Mouse (Mus musculus): ENCODE measurements at regions not wholly inside any gene's neighbourhood (a gene's known extent, or its start where the extent isn't known, plus 50 kb on each side); places are given as distances from the start of the nearest gene placed in this dataset.

- Histone ChIP-seq H3K4me3 (ENCODE audit: control insufficient read depth in 1 of 2, insufficient read depth in 1 of 2, low read depth in 2 of 2, low read length in 2 of 2) (no peak overlapping the region), H3K27me3 (ENCODE audit: control insufficient read depth in 1 of 2, insufficient read depth in 2 of 2, low read length in 2 of 2) (no peaks in the 10 kb centered on the region), H3K27ac (ENCODE audit: control insufficient read depth, low read depth, low read length) (no peak overlapping the region), H3K36me3 (ENCODE audit: control insufficient read depth in 1 of 2, insufficient read depth in 2 of 2, low read length in 2 of 2) (no peaks in the 10 kb centered on the region), H3K9ac (ENCODE audit: control insufficient read depth, low read depth, low read length, poor library complexity, severe bottlenecking) (no peak overlapping the region), H3K9me3 (replicated peaks; ENCODE audit: insufficient read depth, low read length) (no peaks in the 10 kb centered on the region), H3K79me2 (ENCODE audit: control insufficient read depth, insufficient read depth, low read length, poor library complexity) (no peaks in the 10 kb centered on the region), H3K4me1 (ENCODE audit: control insufficient read depth in 1 of 2, insufficient read depth in 2 of 2, low read length in 2 of 2) (no peaks in the 10 kb centered on the region)
- TF ChIP-seq SIN3A (IDR thresholded peaks at IDR 0.05; ENCODE audit: low read length) (no peak), HCFC1 (IDR thresholded peaks at IDR 0.05; ENCODE audit: low read depth, low read length) (no peak), MXI1 (IDR thresholded peaks at IDR 0.05; ENCODE audit: low read depth, low read length) (no peak), MAFK (IDR thresholded peaks at IDR 0.05; ENCODE audit: borderline replicate concordance, low read depth, low read length) (no peak), E2F4 (IDR thresholded peaks at IDR 0.05; ENCODE audit: borderline replicate concordance, low read depth, low read length) (no peak), ZKSCAN1 (IDR thresholded peaks at IDR 0.05; ENCODE audit: low read depth, low read length) (no peak), ETS1 (IDR thresholded peaks at IDR 0.05; ENCODE audit: low read depth, low read length) (no peak), JUND (IDR thresholded peaks at IDR 0.05; ENCODE audit: low read depth, low read length) (no peak), USF2 (IDR thresholded peaks at IDR 0.05; ENCODE audit: borderline replicate concordance in 1 of 2, insufficient read depth in 1 of 2, low read depth in 1 of 2, low read length in 2 of 2) (no peak)
- no peak for DNase-seq (ENCODE audit: low read depth, low spot score)
These were observed 72.9 kb downstream of the Manea start for GRCm38 (mm10) chr4:26273754-26274153.

GRCm38 (mm10) chr4:26259230-26260029 lies 87.3 kb downstream of the Manea start:
- no peaks in the 10 kb centered on the region for H3K9me3 ChIP-seq (replicated peaks; ENCODE audit: insufficient read depth, low read length)
- no peaks in the 10 kb centered on the region for H3K27me3 ChIP-seq (ENCODE audit: control insufficient read depth in 1 of 2, insufficient read depth in 2 of 2, low read length in 2 of 2)
- H3K4me3 ChIP-seq (ENCODE audit: control insufficient read depth in 1 of 2, insufficient read depth in 1 of 2, low read depth in 2 of 2, low read length in 2 of 2), result no peak overlapping the region
- H3K4me1 ChIP-seq (ENCODE audit: control insufficient read depth in 1 of 2, insufficient read depth in 2 of 2, low read length in 2 of 2), result no peaks in the 10 kb centered on the region
- no peaks in the 10 kb centered on the region for H3K36me3 ChIP-seq (ENCODE audit: control insufficient read depth in 1 of 2, insufficient read depth in 2 of 2, low read length in 2 of 2)
- DNase-seq (ENCODE audit: low read depth, low spot score), result no peak
- H3K79me2 ChIP-seq (ENCODE audit: control insufficient read depth, insufficient read depth, low read length, poor library complexity), result no peaks in the 10 kb centered on the region
- no peak overlapping the region for H3K27ac ChIP-seq (ENCODE audit: control insufficient read depth, low read depth, low read length)
- no peak for TF ChIP-seq RCOR1 (IDR thresholded peaks at IDR 0.05; ENCODE audit: low read depth, low read length)
- no peak overlapping the region for H3K9ac ChIP-seq (ENCODE audit: control insufficient read depth, low read depth, low read length, poor library complexity, severe bottlenecking)

DNA sequence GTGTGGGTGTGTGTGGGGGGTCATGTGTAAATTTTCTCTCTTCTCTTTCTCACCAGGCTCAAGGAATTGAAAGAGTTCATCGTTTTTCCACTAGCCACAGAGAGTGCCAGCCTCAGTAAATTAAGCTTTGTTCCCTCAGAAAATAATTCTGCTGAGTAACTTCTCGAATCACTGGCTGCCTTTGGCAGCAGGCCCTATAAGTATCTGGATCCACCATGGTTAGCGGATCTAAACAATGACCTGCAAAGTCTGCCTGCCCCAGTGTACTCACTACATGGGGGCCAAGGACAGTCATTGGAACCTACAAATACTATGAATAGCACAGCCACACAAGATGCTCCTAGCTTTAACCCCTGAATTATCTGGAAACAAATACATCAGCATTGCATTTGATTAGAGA lies 90.8 kb downstream of the Manea start:
- H3K9me3 ChIP-seq (replicated peaks; ENCODE audit: insufficient read depth, low read length), result no peaks in the 10 kb centered on the region
- no peak overlapping the region for H3K4me3 ChIP-seq (ENCODE audit: control insufficient read depth in 1 of 2, insufficient read depth in 1 of 2, low read depth in 2 of 2, low read length in 2 of 2)
- H3K27ac ChIP-seq (ENCODE audit: control insufficient read depth, low read depth, low read length), result no peak overlapping the region
- H3K4me1 ChIP-seq (ENCODE audit: control insufficient read depth in 1 of 2, insufficient read depth in 2 of 2, low read length in 2 of 2), result no peaks in the 10 kb centered on the region
- no peak overlapping the region for H3K9ac ChIP-seq (ENCODE audit: control insufficient read depth, low read depth, low read length, poor library complexity, severe bottlenecking)
- H3K79me2 ChIP-seq (ENCODE audit: control insufficient read depth, insufficient read depth, low read length, poor library complexity), result no peaks in the 10 kb centered on the region
- TF ChIP-seq GATA1 (IDR thresholded peaks at IDR 0.05; ENCODE audit: low read depth, low read length) (no peak), MAFK (IDR thresholded peaks at IDR 0.05; ENCODE audit: borderline replicate concordance, low read depth, low read length) (no peak), ELF1 (IDR thresholded peaks at IDR 0.05; ENCODE audit: low read depth, low read length) (no peak), USF1 (IDR thresholded peaks at IDR 0.05; ENCODE audit: low read depth, low read length) (no peak), GABPA (IDR thresholded peaks at IDR 0.05; ENCODE audit: low read depth, low read length) (no peak), SMC3 (IDR thresholded peaks at IDR 0.05; ENCODE audit: low read depth, low read length) (no peak), USF2 (IDR thresholded peaks at IDR 0.05; ENCODE audit: borderline replicate concordance in 1 of 2, insufficient read depth in 1 of 2, low read depth in 1 of 2, low read length in 2 of 2) (no peak), ZMIZ1 (IDR thresholded peaks at IDR 0.05; ENCODE audit: low read depth, low read length) (no peak), CTCF (IDR thresholded peaks at IDR 0.05 in 2 of 3, conservative IDR thresholded peaks at IDR 0.05 in 1 of 3; ENCODE audit: control insufficient read depth in 1 of 3, insufficient read depth in 1 of 3, low read depth in 2 of 3, low read length in 3 of 3, poor library complexity in 1 of 3, severe bottlenecking in 1 of 3) (no peak), ETS1 (IDR thresholded peaks at IDR 0.05; ENCODE audit: low read depth, low read length) (no peak), ZC3H11A (IDR thresholded peaks at IDR 0.05; ENCODE audit: low read depth, low read length) (no peak), NRF1 (IDR thresholded peaks at IDR 0.05; ENCODE audit: insufficient read depth, low read depth, low read length, poor library complexity, severe bottlenecking) (no peak), E2F4 (IDR thresholded peaks at IDR 0.05; ENCODE audit: borderline replicate concordance, low read depth, low read length) (no peak), UBTF (IDR thresholded peaks at IDR 0.05; ENCODE audit: borderline replicate concordance, insufficient read depth, low read depth, low read length) (no peak)
- no peaks in the 10 kb centered on the region for H3K27me3 ChIP-seq (ENCODE audit: control insufficient read depth in 1 of 2, insufficient read depth in 2 of 2, low read length in 2 of 2)
- H3K36me3 ChIP-seq (ENCODE audit: control insufficient read depth in 1 of 2, insufficient read depth in 2 of 2, low read length in 2 of 2), result no peaks in the 10 kb centered on the region
- DNase-seq (ENCODE audit: low read depth, low spot score), result no peak
